Mouse (Mus musculus) ZHBTc4 (cell line): Measurements from ENCODE around the gene Gm8922.
"Not testable (repeated sequence)": the region's sequence is repeated elsewhere in the genome, so short reads cannot be mapped to it uniquely, and the experiment has no call there.

Experiments
- DNase-seq: peaks from one replicate; pipeline ENCODE4 v3.0.0-alpha.2; 2011; ENCODE audit warnings: low read depth, low spot score

Gm8922 gene

GRCm38 (mm10) chr5:11681659-11682058 lies at the start of gene Gm8922:
Gm8922 (plus strand) TSS chr5:11681959.
- DNase-seq, result not testable (repeated sequence)
